Mouse (Mus musculus): ENCODE results near the gene Ppm1h.

Gene Ppm1h

DNA sequence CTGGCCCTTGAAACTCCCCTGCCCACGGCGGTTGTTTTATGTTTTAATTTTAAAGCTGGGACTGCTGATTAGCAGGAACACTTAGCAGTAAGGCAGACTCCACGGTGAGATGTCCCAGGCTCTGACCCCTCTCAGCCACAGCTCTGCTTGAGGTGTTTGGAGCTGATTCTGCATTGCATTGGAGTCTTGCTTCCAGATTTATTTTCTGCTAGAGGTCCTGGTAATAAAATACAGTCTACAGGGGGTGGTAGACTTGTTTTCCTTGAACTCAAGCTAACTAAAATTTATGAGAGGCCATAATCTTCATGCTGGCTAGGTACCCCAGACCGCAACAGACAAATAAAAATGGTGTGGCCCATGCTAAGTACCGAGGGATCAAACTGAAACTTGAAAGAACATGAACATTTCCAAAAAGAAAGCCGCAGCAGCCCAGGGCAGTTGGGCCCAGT, 90.4 kb downstream of the Ppm1h start:
- in situ Hi-C loops (cut with MboI), result no loop called here

DNA sequence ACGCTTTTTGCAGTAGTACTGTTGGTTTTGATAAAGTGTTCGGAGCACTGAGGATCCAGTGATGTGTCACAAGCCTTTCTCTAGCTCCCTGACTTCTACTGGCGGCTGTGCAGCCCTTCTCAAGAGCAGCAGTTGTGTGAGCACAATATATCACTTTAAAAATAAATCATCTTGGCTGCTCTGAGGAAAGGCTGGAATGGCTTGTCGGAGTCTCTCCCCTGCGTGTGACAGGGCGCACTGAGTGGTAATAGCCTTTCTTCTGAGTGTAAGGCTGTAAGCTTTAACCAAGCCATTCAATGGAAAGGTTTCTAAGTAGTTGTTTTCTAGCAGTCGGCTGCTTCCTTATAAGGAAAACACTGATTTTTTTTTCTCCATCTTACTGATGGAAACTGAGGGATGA, 91.8 kb downstream of the Ppm1h start:
- in situ Hi-C loops (cut with MboI), result no loop called here

DNA sequence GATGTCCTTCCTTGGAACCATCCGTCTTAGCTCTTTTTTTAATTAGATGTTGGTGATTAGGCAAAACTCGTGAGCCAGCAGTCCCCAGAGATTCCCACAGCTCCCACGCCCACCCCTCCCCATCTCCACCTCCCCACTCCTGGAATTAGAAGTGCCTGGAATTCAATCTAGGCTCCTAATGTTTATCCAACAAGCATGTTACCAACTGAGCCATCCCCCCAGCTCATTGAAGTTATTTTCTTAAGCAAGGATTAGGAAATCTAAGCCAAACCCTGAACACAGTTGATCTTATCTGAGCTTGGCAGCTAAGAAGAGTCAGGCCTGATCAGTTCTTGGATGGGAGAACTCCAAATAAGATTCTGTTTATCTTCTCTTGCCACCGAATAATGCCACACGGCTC, 92.4 kb downstream of the Ppm1h start:
- in situ Hi-C loops (cut with MboI), result no loop called here

DNA sequence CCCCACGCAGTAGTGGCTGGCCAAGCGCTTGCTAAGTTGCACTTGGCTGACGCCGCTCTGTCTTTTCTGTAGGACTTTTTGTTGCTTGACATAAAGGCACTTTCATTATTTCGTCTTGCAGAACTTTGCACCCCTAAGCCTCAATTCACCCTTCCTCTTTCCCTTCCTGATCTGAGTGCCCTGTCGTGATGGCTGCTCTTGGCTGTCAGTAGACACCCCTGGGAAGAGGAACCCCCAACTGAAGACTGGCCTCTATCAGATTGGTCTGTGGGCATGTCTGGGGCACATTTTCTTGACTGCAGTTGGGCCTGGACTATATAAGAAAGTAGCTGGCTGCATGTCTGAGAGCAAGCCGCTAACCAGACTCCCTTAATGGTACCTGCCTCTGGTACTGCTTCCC, 95.6 kb downstream of the Ppm1h start:
- in situ Hi-C loops (cut with MboI), result no loop called here

DNA sequence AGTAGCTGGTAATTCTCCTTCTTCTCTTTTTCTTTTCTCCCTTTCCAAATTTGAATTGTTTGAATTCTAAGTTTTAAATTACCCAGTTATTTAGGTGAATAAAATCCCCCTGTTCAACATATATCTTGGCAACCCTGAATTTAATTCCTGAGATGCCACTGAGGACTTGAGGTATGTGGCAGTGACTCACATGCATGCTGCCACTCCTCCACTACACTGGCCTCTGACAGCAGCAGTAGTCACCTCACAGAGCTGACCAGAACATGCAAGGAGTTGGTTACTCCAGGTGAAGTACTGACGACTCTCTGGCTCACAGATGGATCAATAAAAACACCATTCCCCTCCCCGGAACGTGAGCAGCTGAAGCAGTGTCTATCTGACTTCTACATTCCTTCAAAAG, 98.9 kb downstream of the Ppm1h start:
- in situ Hi-C loops (cut with MboI), result no loop called here

DNA sequence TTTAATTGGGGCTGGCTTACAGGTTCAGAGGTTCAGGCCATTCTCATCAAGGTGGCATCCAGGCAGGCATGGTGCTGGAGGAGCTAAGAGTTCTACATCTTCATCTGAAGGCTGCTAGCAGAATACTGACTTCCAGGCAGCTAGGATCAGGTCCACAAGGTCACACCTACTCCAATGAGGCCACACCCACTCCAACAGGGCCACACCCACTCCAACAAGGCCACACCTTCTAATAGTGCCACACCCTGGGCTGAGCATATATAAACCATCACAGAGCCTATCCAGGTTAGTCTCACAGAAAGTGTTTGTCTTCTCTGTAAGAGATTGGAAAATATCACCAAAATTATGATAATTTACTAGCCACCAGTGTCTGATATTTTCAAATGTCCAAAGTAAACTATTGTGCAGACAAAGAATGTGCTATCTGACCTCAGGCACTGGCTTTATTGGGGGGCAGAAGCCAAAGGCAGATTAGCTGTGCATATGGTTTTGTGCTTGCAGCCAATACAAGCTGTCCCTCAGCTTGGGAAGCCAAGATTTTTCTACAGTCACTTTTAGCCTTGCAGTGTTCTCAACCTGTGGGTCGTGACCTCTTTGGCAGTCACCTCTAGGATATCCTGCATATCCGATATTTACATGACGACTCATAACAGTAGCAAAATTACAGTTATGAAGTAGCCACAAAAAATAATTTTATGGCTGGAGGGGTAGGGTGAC, 99.5 kb downstream of the Ppm1h start:
- in situ Hi-C loops (cut with MboI), result no loop called here

DNA sequence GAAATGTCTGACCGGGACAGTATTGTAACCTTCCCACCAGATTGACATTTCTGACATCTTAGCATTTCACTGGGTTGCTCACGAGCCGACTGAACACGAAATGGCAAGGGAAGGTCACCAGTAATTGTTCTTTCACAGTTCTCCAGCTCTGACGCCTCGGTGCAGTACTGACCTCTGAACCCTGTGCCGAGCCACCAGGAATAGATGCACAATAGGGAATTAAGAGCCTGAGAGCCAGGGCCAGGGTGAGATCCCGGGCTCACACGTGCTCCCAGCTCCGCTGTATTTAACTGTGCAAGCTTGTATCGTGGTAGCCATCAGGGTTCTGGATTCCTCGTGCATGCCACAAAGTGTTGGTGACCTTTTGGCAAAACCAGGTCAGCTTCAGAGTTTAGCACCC, 100.8 kb downstream of the Ppm1h start:
- in situ Hi-C loops (cut with MboI), result no loop called here

DNA sequence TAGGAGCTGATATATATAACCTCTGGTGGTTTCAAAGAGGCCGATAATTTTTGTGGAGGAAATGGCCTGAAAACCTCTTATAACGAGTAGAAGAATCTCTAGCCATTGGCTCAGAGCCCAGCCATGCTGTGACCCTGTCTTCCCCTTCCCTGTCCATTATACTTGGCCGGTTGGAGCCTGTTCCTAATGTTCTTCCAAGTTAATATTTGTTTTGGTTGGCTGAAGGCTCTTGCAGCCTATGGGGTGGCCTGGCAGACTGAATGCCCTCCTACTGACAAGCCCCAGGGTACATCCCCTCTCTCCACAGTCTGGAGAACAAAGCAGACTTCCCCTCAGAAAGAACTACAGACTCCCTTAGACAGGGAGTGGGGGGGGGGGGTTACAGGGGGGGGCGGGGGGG, 104.2 kb downstream of the Ppm1h start:
- in situ Hi-C loops (cut with MboI), result no loop called here

DNA sequence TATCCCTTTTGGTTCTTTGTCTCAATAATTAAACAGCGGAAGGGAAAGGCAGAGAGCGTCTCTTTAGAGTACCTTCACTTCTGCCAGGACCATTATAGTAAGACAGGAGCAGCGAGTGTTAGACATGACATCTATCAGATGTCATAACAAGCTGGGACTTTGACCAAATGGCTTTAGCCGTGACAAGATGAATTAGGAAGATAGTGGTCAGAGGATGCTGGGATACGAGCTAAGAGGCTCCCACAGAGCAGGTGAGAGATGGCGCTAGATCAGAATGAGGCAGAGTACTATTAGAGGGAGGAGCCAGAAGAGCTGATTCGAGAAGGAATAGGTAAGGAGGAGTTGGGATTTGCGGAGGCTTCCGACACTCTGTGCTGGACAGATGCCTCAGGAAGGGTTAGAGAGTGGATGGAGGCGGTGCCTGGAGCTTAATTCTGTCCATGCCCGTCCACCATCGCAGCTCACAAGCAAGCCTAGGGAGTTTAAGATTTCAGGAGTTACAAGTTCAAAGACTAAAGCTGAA, 111.1 kb downstream of the Ppm1h start:
- in situ Hi-C loops (cut with MboI), result no loop called here

DNA sequence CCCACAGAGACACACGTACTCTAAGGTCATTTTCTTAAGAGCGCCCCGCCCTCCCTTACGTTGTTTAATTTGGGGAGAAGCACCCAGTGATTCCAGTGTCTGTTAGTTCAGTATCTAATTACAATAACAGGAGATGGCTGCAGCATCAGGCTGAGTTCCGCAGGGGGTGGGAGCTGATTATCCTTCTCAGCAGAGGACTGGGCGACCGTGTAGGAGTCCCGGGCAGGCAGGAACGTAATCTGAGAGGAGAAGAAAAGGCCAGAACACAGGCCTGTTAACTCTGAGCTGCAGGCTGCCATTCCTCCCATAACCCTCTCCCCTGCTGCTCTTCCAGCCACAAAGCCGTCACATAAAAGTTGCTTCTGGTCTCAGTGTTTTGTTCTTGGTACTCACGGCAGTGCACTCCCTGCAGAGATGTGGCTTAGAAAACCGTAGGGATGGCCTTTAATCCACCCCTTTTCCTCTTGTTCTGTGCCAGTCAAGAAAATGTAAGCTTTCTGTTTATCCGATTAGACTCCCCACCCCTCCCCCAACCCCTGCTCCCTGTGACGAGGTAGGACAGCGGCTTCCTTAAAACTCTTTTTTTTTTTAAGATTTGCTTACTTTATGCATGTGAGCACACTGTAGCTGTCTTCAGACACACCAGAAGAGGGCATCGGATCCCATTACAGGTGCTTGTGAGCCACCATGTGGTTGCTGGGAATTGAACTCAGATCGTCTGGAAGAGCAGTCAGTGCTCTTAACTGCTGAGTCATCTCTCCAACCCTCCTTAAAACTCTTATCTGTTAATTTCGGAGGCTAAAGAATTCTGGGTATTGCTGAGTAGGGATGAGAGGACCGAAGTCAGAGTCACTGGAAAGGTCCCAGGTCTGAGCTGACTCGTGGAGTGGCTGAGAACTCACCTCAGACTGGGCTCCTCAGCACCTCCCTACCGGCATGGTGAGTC, 113.7 kb downstream of the Ppm1h start:
- in situ Hi-C loops (cut with MboI), result no loop called here

DNA sequence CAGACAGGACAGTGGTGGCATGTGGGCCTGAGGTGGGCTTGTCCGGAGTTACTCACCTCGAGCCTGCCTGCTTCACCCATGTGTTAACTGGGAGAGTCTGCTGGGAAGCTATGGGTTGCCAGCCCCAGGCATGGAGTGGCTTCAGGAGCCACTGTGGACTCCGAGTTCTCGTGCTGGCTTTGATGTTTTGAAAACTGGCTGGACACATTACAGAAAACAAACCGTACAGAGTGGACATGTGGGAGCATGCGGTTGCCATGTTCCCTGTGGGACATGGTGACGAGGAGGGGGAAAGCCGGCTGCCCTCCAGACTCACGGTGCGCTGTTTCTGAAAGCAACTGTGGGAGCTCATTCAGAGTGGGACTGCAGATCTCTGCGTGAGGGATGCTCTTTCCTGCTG, 114.6 kb downstream of the Ppm1h start:
- in situ Hi-C loops (cut with MboI), result no loop called here

DNA sequence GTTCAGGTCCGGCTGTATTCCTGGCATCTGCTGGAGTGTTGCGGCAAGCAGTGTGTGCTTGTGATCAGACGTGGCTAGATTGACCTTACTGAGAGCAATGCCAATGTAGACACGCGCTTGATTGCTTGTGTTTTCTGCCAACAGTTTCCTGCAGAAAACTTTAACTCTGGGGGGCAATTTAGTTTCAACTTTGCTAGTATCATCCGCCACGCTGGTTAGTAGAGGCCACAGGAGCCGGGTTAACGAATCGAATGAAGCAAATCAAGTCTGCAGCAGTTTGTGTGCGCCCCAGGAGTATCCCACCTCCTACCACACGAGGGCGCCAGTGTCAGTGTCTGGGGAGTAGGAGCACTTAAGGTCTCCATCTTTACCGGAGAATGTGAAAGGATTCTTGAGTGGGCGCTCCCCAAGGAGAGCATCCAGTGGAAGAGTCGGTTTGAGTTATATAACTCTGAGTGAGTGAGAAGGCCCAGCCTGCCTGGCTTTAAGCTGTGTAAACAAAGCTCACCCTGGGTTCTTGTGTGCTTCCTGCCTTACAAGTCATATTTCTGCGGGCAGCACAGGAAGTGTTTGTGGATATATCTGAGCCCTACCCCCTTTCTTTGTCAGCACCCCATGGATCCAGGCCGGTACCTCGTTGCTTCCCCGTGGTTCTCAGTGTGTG, 115.8 kb downstream of the Ppm1h start:
- in situ Hi-C loops (cut with MboI), result no loop called here

DNA sequence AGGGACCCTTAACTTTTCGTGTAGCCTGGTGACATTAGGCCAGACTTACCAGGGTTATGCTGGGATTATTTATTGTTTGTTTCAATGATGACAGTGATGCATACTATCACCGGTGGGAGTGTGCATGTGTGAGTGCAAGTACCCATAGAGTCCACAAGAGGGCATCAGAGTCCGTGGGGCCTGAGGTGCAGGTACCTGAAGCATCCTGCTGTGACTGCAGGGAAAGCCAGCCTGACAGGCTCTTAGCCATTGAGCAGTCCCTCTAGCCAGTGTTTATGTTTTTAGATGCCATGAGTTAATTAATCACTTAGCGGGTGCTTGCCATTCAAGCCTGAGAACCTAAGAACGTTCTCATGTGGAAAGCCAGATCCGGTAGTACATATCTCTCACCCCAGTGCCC, 119.4 kb downstream of the Ppm1h start:
- in situ Hi-C loops (cut with MboI), result no loop called here

DNA sequence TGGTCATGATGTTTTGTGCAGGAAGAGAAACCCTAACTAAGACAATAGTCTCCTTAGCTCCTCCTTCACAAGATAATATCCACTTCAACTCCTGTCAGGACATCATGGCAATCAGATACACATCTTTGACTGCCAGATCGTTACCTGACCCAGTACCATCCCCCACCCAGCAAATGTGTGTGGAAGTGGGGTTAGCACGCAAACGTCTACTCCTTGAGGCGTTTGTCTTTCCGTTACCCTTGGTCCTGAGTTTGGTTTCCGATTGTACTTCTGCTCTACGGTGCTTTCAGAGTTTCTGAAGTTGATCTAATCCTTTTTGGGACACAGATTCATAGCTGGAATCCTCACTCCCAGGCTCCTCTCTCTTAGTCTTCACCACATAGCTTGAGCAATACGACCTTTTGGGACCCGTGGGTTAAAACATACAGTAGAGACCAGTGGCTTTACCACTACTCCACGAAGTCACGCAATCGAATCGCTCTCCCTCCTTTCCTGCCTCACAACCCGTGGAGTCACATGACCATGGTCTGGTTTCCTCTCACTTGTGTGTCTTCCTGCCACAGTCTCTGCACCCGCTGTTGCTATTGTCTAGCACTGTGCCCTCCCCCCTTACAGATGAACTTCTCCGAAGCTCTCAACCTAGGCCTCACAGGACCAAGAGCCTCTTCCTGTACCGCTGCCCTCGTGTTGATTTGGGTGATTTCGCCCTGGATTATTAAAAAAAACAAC, 121.6 kb downstream of the Ppm1h start:
- in situ Hi-C loops (cut with MboI), result loop anchor here (5.0 kb wide), 1 partner anchor 187 kb away; no protein-coding TSS in a partner anchor

DNA sequence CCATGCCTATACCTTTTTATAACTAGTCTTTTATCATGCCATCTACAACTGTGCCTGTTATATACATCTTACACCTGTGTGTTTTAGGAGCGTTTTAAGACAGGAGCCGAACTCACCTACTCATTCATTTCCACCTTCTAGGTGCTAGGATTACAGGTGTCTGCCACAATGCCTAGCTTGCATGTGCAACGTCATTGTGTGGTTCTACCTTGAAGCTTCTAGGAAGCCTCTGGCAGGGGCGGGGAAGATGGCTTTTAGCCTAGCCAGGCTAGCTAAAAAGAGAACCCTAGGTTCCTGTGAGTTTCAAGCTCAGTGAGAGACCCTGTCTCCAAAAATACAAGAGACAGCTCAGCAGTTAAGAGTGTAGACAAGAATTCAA, 122.2 kb downstream of the Ppm1h start:
- in situ Hi-C loops (cut with MboI), result loop anchor here (5.0 kb wide), 1 partner anchor 187 kb away; no protein-coding TSS in a partner anchor

DNA sequence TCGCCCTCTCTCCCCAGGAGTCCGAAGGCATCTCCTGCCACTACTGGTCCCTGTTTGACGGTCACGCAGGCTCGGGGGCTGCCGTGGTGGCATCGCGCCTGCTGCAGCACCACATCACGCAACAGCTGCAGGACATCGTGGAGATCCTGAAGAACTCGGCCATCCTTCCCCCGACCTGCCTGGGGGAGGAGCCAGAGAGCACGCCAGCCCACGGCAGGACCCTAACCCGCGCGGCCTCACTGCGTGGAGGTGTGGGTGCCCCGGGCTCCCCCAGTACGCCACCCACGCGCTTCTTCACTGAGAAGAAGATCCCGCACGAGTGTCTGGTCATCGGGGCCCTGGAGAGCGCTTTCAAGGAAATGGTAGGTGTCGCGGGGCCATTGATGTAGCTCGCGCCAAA, 123.7 kb downstream of the Ppm1h start:
- in situ Hi-C loops (cut with MboI), result loop anchor here (5.0 kb wide), 1 partner anchor 185 kb away; no protein-coding TSS in a partner anchor

DNA sequence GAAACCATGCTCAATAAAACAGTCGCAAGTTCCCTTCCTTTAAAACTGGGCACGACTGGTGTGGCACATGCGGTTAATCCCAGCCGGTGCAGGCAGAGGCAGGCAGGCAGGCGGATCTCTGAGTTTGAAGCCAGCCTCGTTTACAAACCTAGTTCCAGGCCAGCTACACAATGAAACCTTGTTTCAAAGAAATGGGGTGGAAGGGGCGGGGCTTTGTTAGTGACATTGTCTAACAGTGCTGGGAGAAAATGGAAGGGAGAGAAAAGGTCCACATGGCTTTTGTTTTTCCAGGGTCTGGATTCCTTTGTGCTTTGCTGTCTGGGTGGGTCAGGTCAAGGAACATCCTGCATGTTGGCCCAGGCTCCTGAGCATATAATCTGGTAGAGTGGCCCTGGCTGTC, 124.3 kb downstream of the Ppm1h start:
- in situ Hi-C loops (cut with MboI), result loop anchor here (5.0 kb wide), 1 partner anchor 184 kb away; no protein-coding TSS in a partner anchor

DNA sequence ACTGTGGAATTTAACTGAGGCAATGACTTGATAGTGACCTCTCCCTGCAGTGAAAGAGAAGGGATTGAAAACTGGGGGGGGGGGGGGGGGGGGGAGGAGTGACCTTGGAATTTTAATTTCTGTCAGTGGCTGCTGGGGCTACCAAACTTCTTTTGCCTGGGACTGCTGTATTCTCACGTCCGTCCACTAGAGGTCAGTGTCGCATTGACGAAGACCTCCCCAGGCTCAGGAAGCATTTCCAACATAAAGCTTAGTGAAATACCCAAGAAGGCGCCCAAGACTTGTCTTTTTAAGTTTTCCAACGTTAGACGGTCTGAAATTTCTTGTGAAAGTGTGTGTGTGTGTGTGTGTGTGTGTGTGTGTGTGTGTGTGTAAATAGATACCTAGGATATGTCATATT, 125.3 kb downstream of the Ppm1h start:
- in situ Hi-C loops (cut with MboI), result loop anchor here (5.0 kb wide), 1 partner anchor 183 kb away; no protein-coding TSS in a partner anchor

DNA sequence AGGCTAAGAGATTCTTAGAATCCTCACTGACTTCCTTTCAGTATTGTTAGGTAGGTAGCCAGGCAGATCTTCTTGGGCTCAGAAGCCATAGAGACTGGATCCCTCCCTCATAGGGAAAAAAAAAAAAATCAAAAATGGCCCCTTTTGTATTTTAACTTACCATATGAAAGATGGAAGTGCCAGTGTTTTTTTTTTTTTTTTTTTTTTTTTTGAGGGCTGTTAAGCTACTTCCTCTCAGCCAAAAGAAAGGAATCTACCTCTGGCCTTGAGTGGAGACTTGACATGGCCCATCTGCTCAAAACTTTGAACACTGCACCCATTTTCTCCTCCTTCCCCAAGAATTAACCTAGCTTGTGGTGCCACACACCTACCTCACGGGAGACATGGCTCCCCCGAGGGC, 127.3 kb downstream of the Ppm1h start:
- in situ Hi-C loops (cut with MboI), result no loop called here

DNA sequence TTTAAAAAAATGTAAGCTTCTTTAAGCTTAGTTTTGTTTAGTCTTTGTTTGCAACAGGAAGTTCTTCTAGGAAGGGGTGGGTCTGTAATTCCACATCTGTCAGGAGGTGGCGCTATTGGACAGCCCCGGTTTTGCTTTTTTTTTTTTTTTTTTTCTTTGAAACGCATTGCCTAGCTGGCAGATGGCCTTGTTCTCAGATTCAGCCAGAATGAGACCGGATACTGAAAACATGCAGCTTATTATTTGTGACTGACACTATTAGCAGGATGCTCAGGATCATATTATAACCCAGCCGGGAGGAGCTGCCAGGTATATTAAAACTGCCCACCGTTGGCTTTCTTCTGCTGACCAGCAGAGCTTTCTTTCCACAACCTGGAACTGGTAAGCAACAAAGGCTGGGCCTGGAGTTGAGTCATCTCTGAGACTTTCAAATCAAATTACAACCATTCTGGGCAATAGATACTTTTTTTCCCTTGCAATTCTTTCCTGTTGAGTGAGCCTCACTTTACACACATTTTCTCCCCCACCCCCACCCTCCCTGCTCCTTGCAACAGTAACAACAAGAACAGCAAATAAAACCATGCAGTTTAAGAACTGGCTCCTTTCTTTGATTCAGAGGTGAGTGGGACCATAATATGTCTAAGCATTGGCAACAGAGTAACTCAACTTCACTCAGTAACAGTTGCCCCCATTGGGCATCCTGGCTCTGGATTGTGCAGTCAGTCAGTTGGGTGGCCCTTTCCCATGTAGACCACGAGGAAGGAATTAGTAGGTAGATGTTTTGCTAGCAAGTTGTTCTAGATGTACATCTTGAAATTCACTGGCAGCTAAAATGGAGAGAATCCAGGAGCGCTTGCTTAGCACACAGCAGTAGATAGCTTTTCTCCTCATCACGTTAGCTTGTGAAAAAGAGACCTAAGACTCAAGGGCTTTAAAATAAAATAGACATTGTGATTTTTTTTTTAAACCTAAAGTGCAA, 128.9 kb downstream of the Ppm1h start:
- in situ Hi-C loops (cut with MboI), result no loop called here
